Mouse (Mus musculus): ENCODE data around the gene Sbp. TPM values are rescaled to one million over a fixed set of nuclear protein-coding genes. Genes with fewer than 3 reads are reported as not detected.

The Sbp gene
- polyA plus RNA-seq, 1 experiment = not detected

GRCm38 (mm10) chr17:23993559-23994428 is 52.3 kb downstream of the Sbp start:
- no peak for TF ChIP-seq POLR2A (IDR thresholded peaks at IDR 0.05; ENCODE audit: borderline replicate concordance, insufficient read depth, low read length)
- TF ChIP-seq CTCF (IDR thresholded peaks at IDR 0.05; ENCODE audit: borderline replicate concordance, insufficient read depth, low read depth, low read length) = peak; percentile 50; the same call in 1 of the 2 replicates
- Histone ChIP-seq H3K4me3 (replicated peaks; ENCODE audit: insufficient read depth, low read depth, low read length) (peak overlapping the region; percentile 17), H3K27ac (ENCODE audit: insufficient read depth, low read length) (no peak overlapping the region), H3K27me3 (ENCODE audit: control insufficient read depth, insufficient read depth, low read length) (no peaks in the 10 kb centered on the region), H3K4me1 (ENCODE audit: control insufficient read depth, insufficient read depth, low read length) (no peaks in the 10 kb centered on the region)
- WGBS = 9% methylated on average over 31 of the region's 31 CpGs
- DNase-seq = peak; percentile 83 to 87

DNA sequence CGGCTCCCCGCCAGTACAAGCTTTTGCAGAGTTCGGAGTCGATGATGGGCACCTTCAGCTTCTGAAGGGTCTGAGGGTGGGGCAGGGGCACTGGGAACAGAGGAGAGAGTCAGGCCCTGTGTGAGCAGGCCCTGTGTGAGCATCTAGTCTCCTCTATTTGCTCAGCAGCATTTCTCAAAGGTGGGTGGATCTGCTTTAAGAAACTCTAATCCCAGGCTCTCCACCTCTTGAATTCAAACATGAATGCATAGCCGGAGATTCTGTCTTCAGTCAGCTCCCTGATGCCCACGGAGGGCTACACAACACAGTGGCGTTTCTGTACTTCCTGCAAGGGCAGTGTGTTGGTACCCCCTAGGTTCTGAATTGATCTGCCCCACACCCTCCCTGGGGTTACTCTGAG is 53.2 kb downstream of the Sbp start:
- Histone ChIP-seq H3K4me3 (replicated peaks; ENCODE audit: insufficient read depth, low read depth, low read length) (no peak overlapping the region), H3K27me3 (ENCODE audit: control insufficient read depth, insufficient read depth, low read length) (no peaks in the 10 kb centered on the region), H3K27ac (ENCODE audit: insufficient read depth, low read length) (no peak overlapping the region), H3K4me1 (ENCODE audit: control insufficient read depth, insufficient read depth, low read length) (no peaks in the 10 kb centered on the region)
- no peak for DNase-seq
- TF ChIP-seq POLR2A (IDR thresholded peaks at IDR 0.05; ENCODE audit: borderline replicate concordance, insufficient read depth, low read length) = no peak
- TF ChIP-seq CTCF (IDR thresholded peaks at IDR 0.05; ENCODE audit: borderline replicate concordance, insufficient read depth, low read depth, low read length) = no peak
- WGBS = 85% methylated on average over 7 of the region's 7 CpGs

Other genes starting within 250 kb of the Sbp start
- 0.64 and 1.1 TPM in 2 replicates for gene 1520401A03Rik, start 218.9 kb upstream of the Sbp start, polyA plus RNA-seq (2012; rRNA removed)
- 10.3 and 10.6 TPM in 2 replicates for gene Pkmyt1, start 215.3 kb upstream of the Sbp start, polyA plus RNA-seq (2012; rRNA removed)
- gene Paqr4, start 200.8 kb upstream of the Sbp start, polyA plus RNA-seq (2012; rRNA removed) = 92.0 and 104 TPM in 2 replicates
- 0.57 and 0.84 TPM in 2 replicates for gene Kremen2, start 195.8 kb upstream of the Sbp start, polyA plus RNA-seq (2012; rRNA removed)
- gene Flywch1, start 170.1 kb upstream of the Sbp start, polyA plus RNA-seq (2012; rRNA removed) = 341 and 366 TPM in 2 replicates
- gene Flywch2, start 155.6 kb upstream of the Sbp start, polyA plus RNA-seq (2012; rRNA removed) = 50.5 and 54.8 TPM in 2 replicates
- 711 and 720 TPM in 2 replicates for gene Srrm2, start 151.1 kb upstream of the Sbp start, polyA plus RNA-seq (2012; rRNA removed)
- gene Elob, start 112.5 kb upstream of the Sbp start, polyA plus RNA-seq (2012; rRNA removed) = 621 and 628 TPM in 2 replicates
- 0.25 TPM in 1 of 2 replicates, not detected in the other for gene Prss33, start 105.6 kb upstream of the Sbp start, polyA plus RNA-seq (2012; rRNA removed)
- gene Prss32, start 97.8 kb upstream of the Sbp start, polyA plus RNA-seq (2012; rRNA removed) = not detected in 2 replicates
- 1.6 and 2.3 TPM in 2 replicates for gene Prss41, start 97.5 kb upstream of the Sbp start, polyA plus RNA-seq (2012; rRNA removed)
- gene Prss21, start 73.6 kb upstream of the Sbp start, polyA plus RNA-seq (2012; rRNA removed) = not detected in 2 replicates
- gene Dcpp1, start 60.8 kb upstream of the Sbp start, polyA plus RNA-seq (2012; rRNA removed) = not detected in 2 replicates
- gene Dcpp2, start 60.8 kb upstream of the Sbp start, polyA plus RNA-seq (2012; rRNA removed) = not detected in 2 replicates
- gene Dcpp3, start 24.2 kb upstream of the Sbp start, polyA plus RNA-seq (2012; rRNA removed) = not detected in 2 replicates
- gene Sbpl, start 13.6 kb downstream of the Sbp start, polyA plus RNA-seq (2012; rRNA removed) = not detected in 2 replicates
- 0.11 and 0.16 TPM in 2 replicates for gene Prss30, start 38.9 kb downstream of the Sbp start, polyA plus RNA-seq (2012; rRNA removed)
- not detected in 2 replicates for gene Prss22, start 56.4 kb downstream of the Sbp start, polyA plus RNA-seq (2012; rRNA removed)
- 0.19 TPM in 1 of 2 replicates, not detected in the other for gene Prss27, start 96.5 kb downstream of the Sbp start, polyA plus RNA-seq (2012; rRNA removed)
- 32.8 and 35.6 TPM in 2 replicates for gene Kctd5, start 131.8 kb downstream of the Sbp start, polyA plus RNA-seq (2012; rRNA removed)
- gene Pdpk1, start 209.3 kb downstream of the Sbp start, polyA plus RNA-seq (2012; rRNA removed) = 39.9 and 41.5 TPM in 2 replicates
- gene Amdhd2, start 222.1 kb downstream of the Sbp start, polyA plus RNA-seq (2012; rRNA removed) = 37.0 and 40.1 TPM in 2 replicates
- gene Atp6v0c, start 228.0 kb downstream of the Sbp start, polyA plus RNA-seq (2012; rRNA removed) = 2,309 TPM in 2 replicates